Mouse (Mus musculus) activated CD4-positive, CD25-positive, alpha-beta regulatory T cell, adult 4 months (primary cell): ENCODE results near the gene Plek2. TPM values are rescaled to one million over a fixed set of nuclear protein-coding genes. Genes with fewer than 3 reads are reported as not detected.
A peak's percentile ranks its signal among the peaks of the same experiment; 100 is the strongest.

ENCODE experiments used
- ATAC-seq: one replicate; pipeline ENCODE4 v1.8.0; 2017
- polyA plus RNA-seq, 2 experiments: library from polyadenylated mRNA; unstranded; fragments of 100-300 nt; shearing (Covaris generic); gene quantifications; one replicate each; pipeline ENCODE4 v1.2.1; 2017

Gene Plek2
- polyA plus RNA-seq, 2 experiments from 2014 or later = 0.34 TPM; not detected in 1

- ATAC-seq = no peak
These were observed 4.1 kb upstream of the Plek2 start for GRCm38 (mm10) chr12:78910684-78911461.

- ATAC-seq = no peak
These were observed 1.4 kb upstream of the Plek2 start for GRCm38 (mm10) chr12:78908081-78908605.

- no peak for ATAC-seq
These were observed 2.3 kb downstream of the Plek2 start for GRCm38 (mm10) chr12:78904499-78904898.

GRCm38 (mm10) chr12:78903313-78903712 lies 3.5 kb downstream of the Plek2 start:
- no peak for ATAC-seq

GRCm38 (mm10) chr12:78901467-78901866 lies 5.3 kb downstream of the Plek2 start:
- ATAC-seq = no peak

- ATAC-seq = no peak
These were observed 8.9 kb downstream of the Plek2 start for GRCm38 (mm10) chr12:78897861-78898260.

- no peak for ATAC-seq
These were observed 15.6 kb downstream of the Plek2 start for GRCm38 (mm10) chr12:78891149-78891548.

GRCm38 (mm10) chr12:78890062-78890461 lies 16.7 kb downstream of the Plek2 start:
- no peak for ATAC-seq

GRCm38 (mm10) chr12:78874581-78874980 lies 32.2 kb downstream of the Plek2 start:
- no peak for ATAC-seq

- ATAC-seq = no peak
These were observed 38.6 kb downstream of the Plek2 start for GRCm38 (mm10) chr12:78868115-78868514.

- ATAC-seq = no peak
These were observed 41.3 kb downstream of the Plek2 start for GRCm38 (mm10) chr12:78865434-78865833.

GRCm38 (mm10) chr12:78862254-78862730 lies 44.5 kb downstream of the Plek2 start:
- no peak for ATAC-seq

- ATAC-seq = peak; percentile 92
These were observed 45.1 kb downstream of the Plek2 start, which contains the start of the genes Atp6v1d and Eif2s1 for GRCm38 (mm10) chr12:78861496-78862253. Gene Atp6v1d, minus strand, starts transcription at chr12:78861638. Gene Eif2s1, plus strand, starts transcription at chr12:78861819.

GRCm38 (mm10) chr12:78860921-78861495 lies 45.8 kb downstream of the Plek2 start:
- ATAC-seq = peak; percentile 1

GRCm38 (mm10) chr12:78848246-78848645 lies 58.5 kb downstream of the Plek2 start:
- ATAC-seq = no peak

GRCm38 (mm10) chr12:78842429-78842828 lies 64.3 kb downstream of the Plek2 start:
- no peak for ATAC-seq

- no peak for ATAC-seq
These were observed 66.9 kb downstream of the Plek2 start for GRCm38 (mm10) chr12:78839906-78840305.

Other genes starting within 250 kb of the Plek2 start
- not detected for gene Fam71d, start 215.4 kb downstream of the Plek2 start, polyA plus RNA-seq
- gene Mpp5, start 158.1 kb downstream of the Plek2 start, polyA plus RNA-seq = 10 to 100 TPM in 1 of 2 experiments, 1 to 10 TPM in 1; 9.7 to 11.7 TPM
- gene Atp6v1d, start 45.3 kb downstream of the Plek2 start, polyA plus RNA-seq = 100 to 1,000 TPM; 214 to 224 TPM
- gene Eif2s1, start 45.1 kb downstream of the Plek2 start, polyA plus RNA-seq = 100 to 1,000 TPM; 222 to 224 TPM
- gene Tmem229b, start 100.7 kb upstream of the Plek2 start, polyA plus RNA-seq = 10 to 100 TPM; 27.1 to 30.5 TPM
- gene Plekhh1, start 122.2 kb upstream of the Plek2 start, polyA plus RNA-seq = under 1 TPM; 0.13 TPM
- 10 to 100 TPM; 27.6 to 29.9 TPM for gene Pigh, start 182.7 kb upstream of the Plek2 start, polyA plus RNA-seq
- gene Arg2, start 223.8 kb upstream of the Plek2 start, polyA plus RNA-seq = under 1 TPM in 1 of 2 experiments, not detected in 1; 0.48 TPM